Comparison of ENCODE assay signal across 11 mouse cellular contexts in genomic region chr12:29141855-29142254, GRCm38 (mm10).
DNase-seq lines count a peak whose midpoint lies in the region; ATAC-seq lines count a peak whose summit lies in the region.
"Had no signal": no experiment of that assay in that cellular context is flagged by ENCODE, and none has a peak within 500 bp of the region (broad histone marks: within the 10 kb centered on the region; RNA-seq: fewer than 3 reads in every experiment).

No protein-coding gene starts in this region.

- peaks cover 41% of the 10 kb centered on the region for H3K4me1 ChIP-seq in forebrain, embryonic 15.5 days
- H3K4me1 ChIP-seq in midbrain, embryonic 13.5 days (replicated peaks): peaks cover 38% of the 10 kb centered on the region

- no peaks in the 10 kb centered on the region for H3K36me3 ChIP-seq in forebrain, embryonic 15.5 days
- H3K36me3 ChIP-seq in midbrain, embryonic 13.5 days: no peaks in the 10 kb centered on the region

- no peaks in the 10 kb centered on the region for H3K9me3 ChIP-seq in forebrain, embryonic 15.5 days
- no peaks in the 10 kb centered on the region for H3K9me3 ChIP-seq in midbrain, embryonic 13.5 days

- H3K9ac ChIP-seq in forebrain, embryonic 15.5 days (replicated peaks): 0 out of 2 replicates have a peak overlapping the region, but pooled peaks have one; percentile 0
- no peak overlapping the region for H3K9ac ChIP-seq in midbrain, embryonic 13.5 days (replicated peaks)
- H3K9ac ChIP-seq: lung, embryonic 14.5 days had no signal

- no peak overlapping the region for H3K4me3 ChIP-seq in forebrain, embryonic 15.5 days
- no peak overlapping the region for H3K4me3 ChIP-seq in midbrain, embryonic 13.5 days (replicated peaks)
- H3K4me3 ChIP-seq: erythroblast, embryonic 14.5 days had no signal

- peak overlapping the region; percentile 85 for H3K27ac ChIP-seq in forebrain, embryonic 15.5 days (replicated peaks)
- peak overlapping the region; percentile 80 for H3K27ac ChIP-seq in midbrain, embryonic 13.5 days

- WGBS in forebrain, embryonic 15.5 days: 65% methylated on average over 8 of the region's 8 CpGs
- WGBS in midbrain, embryonic 13.5 days: 76% methylated on average over 8 of the region's 8 CpGs

- ATAC-seq in forebrain, embryonic 15.5 days (replicated peaks): no peak
- ATAC-seq in midbrain, embryonic 13.5 days: no peak

- no peak overlapping the region for H3K4me2 ChIP-seq in forebrain, embryonic 15.5 days (replicated peaks)
- H3K4me2 ChIP-seq in midbrain, embryonic 13.5 days (replicated peaks): 0 out of 2 replicates have a peak overlapping the region, but pooled peaks have one; percentile 10
- H3K4me2 ChIP-seq: lung, embryonic 14.5 days had no signal

- DNase-seq in right cerebral cortex, postnatal 10 days (ENCODE audit: low spot score in 2 of 2): peak; percentile 51 to 65
- no peak for DNase-seq in right cerebral cortex, postnatal 4 days
- no peak for DNase-seq in lung, postnatal 25 days (ENCODE audit: low spot score)
- DNase-seq in ovary, postnatal 14 days (ENCODE audit: low spot score): no peak
- DNase-seq in gastrocnemius, postnatal 4 days (ENCODE audit: low spot score in 2 of 2): no peak
- DNase-seq: gastrocnemius, postnatal 36 days; heart, postnatal 36 days had no signal

- no peaks in the 10 kb centered on the region for H3K27me3 ChIP-seq in forebrain, embryonic 15.5 days
- no peaks in the 10 kb centered on the region for H3K27me3 ChIP-seq in midbrain, embryonic 13.5 days

Comparison
In these comparisons a context has a peak if more than half of its experiments do, and no peak if none do; other contexts are left out.
1. DNase-seq: peak in right cerebral cortex, postnatal 10 days (2 of 2); none in right cerebral cortex, postnatal 4 days (single experiment), lung, postnatal 25 days (single experiment), ovary, postnatal 14 days (single experiment) and gastrocnemius, postnatal 4 days (0 of 2).